Mouse (Mus musculus): Measurements from ENCODE around the gene Gmppb.

Gmppb gene

DNA sequence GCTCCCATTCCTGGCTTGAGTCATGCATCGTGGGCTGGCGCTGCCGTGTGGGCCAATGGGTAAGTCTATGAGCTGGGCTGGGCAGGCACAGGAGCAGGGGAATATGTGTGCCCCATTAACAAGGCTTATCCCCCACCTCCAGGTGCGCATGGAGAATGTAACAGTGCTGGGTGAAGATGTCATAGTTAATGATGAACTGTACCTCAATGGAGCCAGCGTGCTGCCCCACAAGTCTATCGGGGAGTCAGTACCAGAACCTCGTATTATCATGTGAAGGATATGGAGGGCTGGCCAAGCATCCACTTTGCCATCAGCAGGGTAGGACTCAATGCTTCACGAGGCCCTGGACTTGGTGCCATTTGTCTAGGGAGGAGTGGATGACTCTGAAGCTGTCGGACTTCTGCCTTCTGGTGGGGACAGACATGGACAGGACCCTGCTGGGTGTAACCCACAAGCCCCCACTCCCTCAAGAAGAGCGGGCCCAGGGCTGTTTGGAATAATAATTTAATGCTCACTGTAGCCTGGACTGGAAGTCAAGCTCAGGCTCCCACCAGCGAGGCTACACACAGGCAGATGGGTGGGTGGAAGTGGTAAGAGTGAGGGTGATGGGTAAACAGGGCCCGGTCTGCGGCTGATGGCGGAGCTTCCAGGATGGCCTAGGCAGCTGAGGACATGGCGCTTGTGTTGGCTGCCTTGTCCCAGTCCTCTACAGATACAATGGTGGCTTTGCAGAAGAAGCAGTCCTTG lies 2.3 kb downstream of the Gmppb start:
- DNase-seq (ENCODE audit: low read depth): no peak

- no peak for DNase-seq (ENCODE audit: low read depth)
Measured at GRCm38 (mm10) chr9:108051931-108052220, 2.8 kb downstream of the Gmppb start.

DNA sequence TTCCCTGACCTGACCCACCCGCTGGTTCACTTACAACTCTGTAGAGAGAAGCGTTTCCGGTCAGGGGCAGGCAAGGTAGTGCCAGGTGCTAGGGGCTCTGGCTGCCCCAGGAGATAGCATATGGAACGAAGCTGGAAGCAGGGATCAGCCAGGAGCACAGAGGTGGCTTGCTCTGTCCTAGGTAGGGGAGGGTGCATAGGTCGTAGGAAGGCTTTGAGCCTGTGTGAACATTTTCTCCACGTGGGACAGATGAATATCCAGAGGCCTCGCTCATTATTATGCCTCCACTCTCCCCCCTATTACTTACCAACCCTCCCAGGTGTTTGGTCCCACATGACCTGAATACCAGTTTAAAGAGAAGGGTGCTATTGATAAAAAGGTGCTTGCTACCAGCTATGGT lies 3.4 kb downstream of the Gmppb start:
- DNase-seq (ENCODE audit: low read depth): no peak

DNA sequence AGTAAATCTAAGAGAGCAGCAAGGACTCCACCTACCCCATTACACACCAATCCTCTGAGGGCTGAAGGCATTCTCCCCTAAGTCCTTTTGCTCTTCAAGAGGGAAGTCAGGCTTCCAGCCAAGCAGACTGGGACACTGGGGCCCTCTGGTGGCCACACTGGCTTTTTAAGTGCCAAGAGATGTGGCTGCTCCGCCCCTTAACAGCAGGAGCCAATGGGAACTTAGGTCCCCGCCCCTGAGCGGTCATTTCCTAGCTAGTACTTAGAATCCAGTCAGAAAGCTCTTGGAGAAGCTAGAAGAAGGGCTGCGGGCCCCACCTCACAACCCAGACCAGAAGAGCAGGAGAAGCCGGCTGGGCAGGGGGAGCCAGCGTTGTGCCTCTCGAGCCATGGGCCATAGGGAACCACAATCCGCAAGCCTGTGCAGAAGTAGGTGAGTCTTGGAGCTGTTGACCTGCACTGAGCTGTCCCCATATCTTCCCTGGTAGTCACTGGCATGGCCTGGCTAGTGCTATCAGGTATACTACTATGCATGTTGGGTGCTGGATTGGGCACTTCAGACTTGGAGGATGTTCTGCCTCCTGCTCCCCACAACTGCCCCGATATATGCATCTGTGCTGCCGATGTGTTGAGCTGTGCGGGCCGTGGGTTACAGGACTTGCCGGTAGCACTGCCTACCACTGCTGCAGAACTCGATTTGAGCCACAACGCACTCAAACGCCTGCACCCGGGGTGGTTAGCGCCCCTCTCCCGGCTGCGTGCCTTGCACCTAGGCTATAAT lies 4.0 kb downstream of the Gmppb start, which contains the start of gene Amigo3:
TSS of gene Amigo3 (plus strand) at position 275 of the 780 bp plus-strand sequence.
- DNase-seq (ENCODE audit: low read depth): peak; percentile 96

DNA sequence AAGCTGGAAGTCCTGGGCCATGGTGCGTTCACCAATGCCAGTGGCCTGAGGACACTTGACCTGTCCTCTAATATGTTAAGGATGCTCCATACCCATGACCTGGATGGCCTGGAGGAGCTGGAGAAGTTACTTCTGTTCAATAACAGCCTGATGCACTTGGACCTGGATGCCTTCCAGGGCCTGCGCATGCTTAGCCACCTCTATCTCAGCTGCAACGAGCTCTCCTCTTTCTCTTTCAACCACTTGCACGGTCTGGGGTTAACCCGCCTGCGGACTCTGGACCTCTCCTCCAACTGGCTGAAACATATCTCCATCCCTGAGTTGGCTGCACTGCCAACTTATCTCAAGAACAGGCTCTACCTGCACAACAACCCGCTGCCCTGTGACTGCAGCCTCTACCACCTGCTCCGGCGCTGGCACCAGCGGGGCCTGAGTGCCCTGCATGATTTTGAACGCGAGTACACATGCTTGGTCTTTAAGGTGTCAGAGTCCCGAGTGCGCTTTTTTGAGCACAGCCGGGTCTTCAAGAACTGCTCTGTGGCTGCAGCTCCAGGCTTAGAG lies 4.7 kb downstream of the Gmppb start:
- no peak for DNase-seq (ENCODE audit: low read depth)

GRCm38 (mm10) chr9:108054331-108055040 lies 5.4 kb downstream of the Gmppb start:
- DNase-seq (ENCODE audit: low read depth): no peak

DNA sequence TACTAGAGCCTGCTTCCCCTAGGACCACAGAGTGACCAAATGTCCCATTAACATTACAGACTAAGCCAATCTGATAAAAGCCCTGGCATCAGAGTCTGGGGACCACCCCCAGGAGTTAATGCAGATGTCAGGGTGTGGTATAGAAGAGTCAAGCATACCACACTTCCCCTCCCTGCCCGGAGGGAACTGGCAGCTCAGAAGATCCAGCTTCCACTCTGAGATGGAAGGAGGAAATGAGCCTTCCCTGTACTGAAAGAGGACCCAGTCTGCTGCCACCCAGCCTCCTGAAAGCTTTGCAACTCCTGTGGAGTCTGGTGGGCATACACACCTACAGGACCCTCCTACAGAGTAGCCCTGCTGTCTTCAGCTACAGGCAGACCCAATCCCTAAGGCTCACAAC lies 6.0 kb downstream of the Gmppb start:
- DNase-seq (ENCODE audit: low read depth): no peak

GRCm38 (mm10) chr9:108055661-108056237 lies 6.7 kb downstream of the Gmppb start:
- no peak for DNase-seq (ENCODE audit: low read depth)

GRCm38 (mm10) chr9:108056361-108057261 lies 7.6 kb downstream of the Gmppb start:
- DNase-seq (ENCODE audit: low read depth): no peak

DNA sequence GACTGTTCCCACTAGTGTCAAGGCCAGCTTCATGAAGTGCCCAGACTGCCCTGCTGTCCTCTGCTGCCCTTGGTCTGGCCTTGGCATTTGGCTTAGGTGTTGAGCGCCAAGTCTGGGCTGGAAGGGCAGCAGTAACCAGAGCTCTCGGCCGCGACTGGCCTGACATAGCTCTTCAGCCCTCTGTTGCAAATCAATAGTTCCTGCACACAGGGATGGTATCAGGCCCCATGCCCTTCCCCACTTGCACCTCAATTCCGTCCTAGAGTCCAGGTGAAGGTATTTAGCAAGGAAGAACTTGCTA lies 8.2 kb downstream of the Gmppb start:
- no peak for DNase-seq (ENCODE audit: low read depth)

- no peak for DNase-seq (ENCODE audit: low read depth)
Measured at GRCm38 (mm10) chr9:108058291-108058690, 9.2 kb downstream of the Gmppb start.

DNA sequence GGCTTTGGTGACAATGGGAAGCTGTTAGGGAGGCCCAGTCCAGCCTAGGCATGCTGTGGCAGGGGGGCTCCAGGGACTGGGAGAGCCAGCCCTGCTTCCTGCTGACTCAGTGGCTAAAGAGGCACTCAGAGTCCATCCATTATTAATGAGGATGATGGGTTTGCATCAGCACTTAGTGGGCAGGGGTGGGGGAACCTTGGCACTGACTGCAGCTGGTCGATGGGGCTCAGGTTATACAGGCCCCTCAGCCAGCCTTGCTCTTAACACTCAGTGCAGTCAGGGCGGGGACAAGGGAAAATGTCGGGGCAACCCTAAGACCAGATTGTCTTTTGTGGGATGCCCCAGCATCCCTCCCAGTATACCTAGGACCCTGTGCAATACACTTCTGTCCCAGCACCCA lies 13.1 kb downstream of the Gmppb start:
- no peak for DNase-seq (ENCODE audit: low read depth)

GRCm38 (mm10) chr9:108063361-108063760 lies 14.3 kb downstream of the Gmppb start:
- no peak for DNase-seq (ENCODE audit: low read depth)

GRCm38 (mm10) chr9:108065491-108066011 lies 16.5 kb downstream of the Gmppb start:
- peak; percentile 76 for DNase-seq (ENCODE audit: low read depth)

DNA sequence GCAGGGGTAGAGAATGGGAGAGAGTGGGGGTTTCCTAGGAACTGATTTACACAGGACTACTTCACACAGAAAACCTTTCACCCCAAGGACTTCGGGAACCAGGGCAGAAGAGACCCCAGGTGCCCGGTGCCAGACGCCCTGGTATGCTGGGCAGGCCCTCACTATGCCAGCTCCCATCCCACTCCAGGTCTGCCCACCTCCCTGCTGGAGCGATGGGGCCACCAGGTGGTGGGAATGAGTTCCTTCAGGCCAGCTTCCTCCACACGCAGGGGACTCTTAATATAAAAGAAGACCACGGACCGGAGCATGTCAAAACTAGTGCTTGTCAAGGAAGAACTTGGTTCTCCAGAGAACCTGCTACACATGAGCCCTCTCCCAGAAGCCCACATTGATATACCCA lies 18.2 kb downstream of the Gmppb start:
- no peak for DNase-seq (ENCODE audit: low read depth)

GRCm38 (mm10) chr9:108067900-108068299 lies 18.9 kb downstream of the Gmppb start:
- peak; percentile 89 for DNase-seq (ENCODE audit: low read depth)

- no peak for DNase-seq (ENCODE audit: low read depth)
Measured at GRCm38 (mm10) chr9:108069007-108069406, 20.0 kb downstream of the Gmppb start.

GRCm38 (mm10) chr9:108069529-108069928 lies 20.5 kb downstream of the Gmppb start:
- DNase-seq (ENCODE audit: low read depth): no peak

DNA sequence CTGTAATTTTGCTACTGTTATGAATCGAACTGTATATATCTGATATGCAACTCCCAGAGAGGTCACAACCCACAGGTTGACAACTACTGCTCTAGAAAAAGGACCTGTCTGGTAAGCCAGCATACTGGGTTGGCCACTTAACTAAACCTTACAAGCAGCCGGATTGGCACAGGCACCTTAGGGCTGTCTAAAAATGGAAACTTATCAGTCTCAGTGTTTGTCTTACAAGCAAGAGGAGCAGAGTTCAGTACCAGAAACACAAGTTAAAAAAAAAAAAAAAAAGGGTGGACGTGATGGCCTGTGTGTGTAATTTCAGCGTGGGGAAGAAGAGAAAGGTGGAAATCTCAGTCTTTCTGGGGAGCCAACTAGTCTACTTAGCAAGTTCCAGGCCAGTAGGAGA lies 22.8 kb downstream of the Gmppb start:
- DNase-seq (ENCODE audit: low read depth): no peak

DNA sequence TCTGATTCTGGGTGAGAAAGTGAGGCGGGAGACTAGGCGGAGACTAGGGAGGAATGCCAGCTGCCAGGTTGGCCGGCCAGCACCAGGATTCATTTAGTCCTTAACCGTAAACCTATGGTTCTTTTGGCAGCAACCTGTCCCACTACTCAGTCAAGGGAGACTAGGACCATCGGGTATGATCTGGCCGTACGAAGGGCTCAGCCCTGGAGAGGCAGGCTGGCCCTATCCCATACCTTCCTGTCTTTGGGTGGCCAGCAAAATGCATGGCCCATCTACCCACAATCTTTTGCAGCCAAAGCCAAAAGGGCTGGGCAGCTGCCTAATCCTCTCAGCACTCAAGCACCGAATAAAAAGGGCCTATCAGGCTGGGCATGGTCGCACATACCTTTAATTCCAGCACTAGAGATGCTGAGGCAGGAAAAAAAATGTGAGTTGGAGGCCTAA lies 23.5 kb downstream of the Gmppb start:
- DNase-seq (ENCODE audit: low read depth): no peak

Data from 416B (cell line).